Mouse (Mus musculus) bone marrow, adult 2 months (tissue): ENCODE data around the gene Gpank1.
A peak's percentile ranks its signal among the peaks of the same experiment; 100 is the strongest.

ENCODE experiments used
- CTCF ChIP-seq: fragments of 200-500 bp; IDR thresholded peaks from 2 replicates; pipeline ENCODE4 v1.5.1; 2011; ENCODE audit warnings: low read length, control low read depth; ENCODE audit not compliant: control insufficient read depth, insufficient read depth
- POLR2A ChIP-seq: fragments of 200-500 bp; IDR thresholded peaks from 2 replicates; pipeline ENCODE4 v1.6.1; 2011; ENCODE audit warnings: low read depth, mild to moderate bottlenecking, control low read depth, low read length, borderline replicate concordance; ENCODE audit not compliant: control insufficient read depth

DNA sequence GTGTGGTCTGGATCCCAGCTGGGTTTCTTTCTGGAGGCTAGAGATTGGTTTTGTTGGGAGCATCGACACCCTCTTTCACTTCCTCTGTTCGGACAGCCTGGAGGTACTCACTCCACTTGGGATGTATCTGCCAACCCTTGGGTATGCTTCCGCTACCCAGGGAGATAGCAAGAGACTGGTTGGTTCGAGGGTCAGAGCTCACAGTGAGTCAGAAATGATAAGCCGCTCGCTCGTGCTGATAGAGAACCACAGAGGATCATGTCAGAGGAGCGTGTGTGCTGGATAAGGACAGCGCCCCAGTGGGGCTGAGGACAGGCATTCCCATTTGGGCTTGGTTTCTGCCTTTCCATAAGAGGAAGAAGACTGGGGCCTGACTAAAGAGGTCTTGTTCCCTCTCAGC, 41.5 kb upstream of the Gpank1 start:
- TF ChIP-seq POLR2A (no peak), CTCF (peak; percentile 12; the same call in 1 of the 2 replicates)
